Mouse (Mus musculus) brain, adult 2 months (tissue): ENCODE data around the gene Yap1.
"Not testable (repeated sequence)": the region's sequence is repeated elsewhere in the genome, so short reads cannot be mapped to it uniquely, and the experiment has no call there.

Source experiments
- DNase-seq: peaks from one replicate; pipeline ENCODE4 v3.0.0; 2011; ENCODE audit warnings: low read depth, low spot score

The Yap1 gene

DNA sequence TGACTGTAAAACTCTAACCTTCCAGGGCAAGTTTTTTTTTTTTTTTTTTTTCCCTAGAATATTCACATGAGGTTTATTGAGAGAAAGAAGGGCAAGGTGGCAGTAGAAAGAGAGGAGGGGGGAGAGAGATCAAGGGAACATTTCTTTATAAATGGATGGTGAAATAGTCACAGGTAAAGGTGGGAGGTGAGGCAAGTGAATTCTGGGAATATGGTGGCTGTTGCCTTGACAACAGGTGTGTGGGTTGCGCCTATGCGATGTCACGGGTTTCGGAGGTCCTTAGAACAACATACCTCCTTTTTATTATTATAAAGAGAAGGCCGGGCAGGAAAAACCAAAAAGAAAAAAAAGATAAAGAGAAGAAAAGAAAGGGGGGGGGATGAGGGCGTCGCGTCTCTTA, 89.5 kb downstream of the Yap1 start:
- no peak for DNase-seq

DNA sequence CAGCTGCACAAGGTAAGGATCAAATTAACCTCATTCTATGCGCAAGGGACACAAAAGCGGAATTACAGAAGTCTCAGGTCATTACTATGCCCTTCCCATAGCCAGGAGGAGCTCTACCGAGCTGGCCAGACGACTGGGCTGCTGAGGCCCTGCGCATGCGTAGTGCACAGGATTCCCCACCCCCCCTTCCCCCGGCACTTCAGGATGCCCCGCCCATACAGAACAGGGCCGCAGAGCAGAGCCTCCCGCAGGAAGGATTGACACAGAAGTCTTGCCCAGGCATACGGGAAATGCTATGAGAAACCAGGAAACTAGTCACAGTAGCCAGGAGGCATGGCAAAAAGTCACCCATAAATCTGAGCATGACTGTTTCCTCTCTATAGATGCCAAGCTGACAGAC, 89.9 kb downstream of the Yap1 start:
- DNase-seq = peak; percentile 85

DNA sequence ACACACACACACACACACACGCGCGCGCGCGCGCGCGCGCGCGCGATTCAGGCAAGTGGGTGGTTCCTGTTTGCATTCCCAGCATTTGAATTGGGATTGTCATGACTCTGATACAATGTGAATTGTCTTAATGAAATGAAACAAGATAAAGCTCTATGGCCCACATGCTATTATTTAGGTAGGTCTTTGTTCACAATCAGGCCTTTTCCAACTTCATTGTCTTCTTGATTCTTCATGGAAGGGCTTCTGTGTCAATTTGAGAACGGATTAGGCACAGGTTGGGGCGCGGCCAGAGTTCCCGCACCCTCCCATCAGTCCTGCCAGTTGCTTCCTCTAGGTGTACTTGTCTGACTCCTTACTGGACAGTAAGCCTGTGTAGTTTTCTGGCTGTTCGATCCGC, 90.4 kb downstream of the Yap1 start:
- DNase-seq = no peak

DNA sequence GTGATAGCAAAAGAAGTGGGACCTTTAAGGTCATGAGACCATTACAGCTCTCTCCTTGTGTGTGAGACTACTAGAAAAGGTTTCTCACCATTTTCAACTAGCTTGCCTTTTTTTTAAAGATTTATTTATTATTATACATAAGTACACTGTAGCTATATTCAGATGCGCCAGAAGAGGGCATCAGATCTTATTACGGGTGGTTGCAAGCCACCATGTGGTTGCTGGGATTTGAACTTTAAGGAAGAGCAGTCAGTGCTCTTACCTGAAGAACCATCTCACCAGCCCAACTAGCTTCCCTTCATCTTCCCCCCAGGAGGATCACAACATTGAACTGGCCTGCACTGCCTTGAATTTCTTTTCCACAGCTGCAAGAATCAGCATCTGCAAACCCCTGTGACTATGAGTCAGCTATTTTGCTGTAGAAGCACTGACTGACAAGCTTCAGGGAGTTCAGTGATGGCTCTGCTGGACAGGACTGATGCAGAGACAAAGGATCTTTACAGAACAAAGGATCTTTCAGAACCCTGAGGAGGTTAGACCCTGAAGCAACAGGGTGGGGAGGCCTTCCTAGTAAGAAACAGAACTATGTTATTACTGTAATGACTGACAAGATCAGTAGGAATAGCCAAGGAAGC, 96.9 kb downstream of the Yap1 start:
- no peak for DNase-seq

DNA sequence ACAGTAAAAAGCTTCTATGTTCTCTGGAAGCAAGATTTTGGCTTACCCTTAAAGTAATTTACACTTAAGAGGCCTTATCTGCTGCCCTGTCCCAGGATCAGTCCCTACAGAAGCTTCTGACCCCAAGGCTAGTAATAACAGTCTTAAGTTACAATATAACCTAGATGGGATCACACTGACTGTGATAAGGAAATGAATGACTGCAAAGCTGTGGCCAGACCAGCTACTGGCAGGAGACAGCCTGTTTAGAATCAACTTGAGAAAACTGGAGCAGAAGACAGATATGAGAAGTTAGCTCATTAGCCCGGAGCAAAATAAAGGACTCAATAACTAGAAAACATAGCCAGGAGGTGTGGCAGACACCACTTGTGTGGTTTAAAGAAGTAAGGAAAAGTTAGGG, 97.8 kb downstream of the Yap1 start:
- no peak for DNase-seq

DNA sequence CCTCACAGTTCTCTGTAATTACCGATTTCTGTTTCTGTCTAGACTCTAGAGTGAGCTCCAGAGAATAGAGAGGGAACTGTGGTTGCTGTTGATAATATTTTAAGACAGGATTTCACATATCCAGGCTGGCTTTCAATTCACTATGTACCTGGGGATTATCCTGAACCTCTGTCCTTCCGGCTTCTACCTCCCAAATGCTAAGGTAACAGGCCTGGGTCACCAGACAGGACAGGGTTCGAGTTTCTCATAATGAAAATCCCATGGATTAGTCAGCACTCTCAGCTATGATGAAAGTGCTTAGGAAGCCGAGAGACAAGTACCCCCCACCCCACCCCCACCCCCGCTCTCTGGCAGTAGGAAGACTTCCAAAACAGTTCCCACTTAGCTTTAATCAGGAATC, 100.6 kb downstream of the Yap1 start:
- DNase-seq = no peak

DNA sequence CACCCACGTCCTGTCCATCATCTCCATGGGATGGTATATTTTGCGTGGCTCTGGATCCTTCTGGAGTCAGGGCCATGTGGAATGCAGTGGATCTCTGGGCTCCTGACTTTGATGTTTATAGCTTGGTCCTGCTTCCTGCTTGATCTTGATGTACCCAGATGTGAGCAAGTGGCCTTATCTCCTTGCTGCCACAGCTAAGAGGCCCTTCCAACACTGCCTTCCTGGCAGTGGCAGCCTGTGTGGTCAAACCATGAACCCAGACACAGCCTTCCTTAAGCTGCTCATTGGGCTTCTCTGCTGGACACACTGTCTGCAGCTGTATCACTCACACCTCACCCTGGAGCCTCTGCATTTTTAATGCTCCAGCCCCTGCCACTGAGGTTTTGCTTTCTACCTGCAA, 101.1 kb downstream of the Yap1 start:
- no peak for DNase-seq

DNA sequence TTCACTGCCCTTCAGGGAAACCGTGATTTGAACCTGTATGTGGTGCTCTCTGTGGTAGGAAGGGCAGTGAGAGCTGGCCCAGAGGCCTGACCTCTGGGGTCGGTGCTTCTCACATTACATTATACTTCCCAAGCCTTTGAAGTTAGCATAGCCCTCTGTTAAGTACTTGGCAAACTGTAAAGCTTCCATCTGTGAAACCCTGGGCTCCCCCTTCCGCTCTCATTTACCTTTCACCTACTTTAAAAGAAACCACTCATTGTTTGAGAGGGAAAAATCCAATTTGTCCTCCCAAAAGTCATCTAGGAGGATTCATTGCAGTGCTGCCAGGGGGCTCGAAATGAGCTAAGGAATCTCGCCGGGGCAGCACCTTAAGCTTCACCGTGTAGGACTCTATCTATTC, 102.1 kb downstream of the Yap1 start:
- no peak for DNase-seq

DNA sequence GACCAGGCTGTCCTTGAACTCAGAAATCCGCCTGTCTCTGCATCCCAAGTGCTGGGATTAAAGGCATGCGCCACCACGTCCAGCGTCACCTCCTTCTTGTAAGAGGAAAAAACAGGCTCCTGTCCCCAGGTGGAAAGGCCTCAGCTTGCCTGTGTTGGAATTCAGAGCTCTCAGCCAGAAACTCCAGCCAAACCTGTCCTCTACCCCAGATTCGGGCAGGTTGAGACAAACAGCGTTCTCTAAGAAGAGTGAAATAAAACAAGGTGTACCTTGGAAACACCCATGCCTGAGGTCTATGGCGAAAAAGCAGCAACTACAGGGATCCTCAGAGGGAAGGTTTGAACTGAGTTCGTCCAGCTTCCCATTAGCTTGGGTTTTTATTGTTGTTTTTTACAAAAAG, 103.4 kb downstream of the Yap1 start:
- DNase-seq = no peak

DNA sequence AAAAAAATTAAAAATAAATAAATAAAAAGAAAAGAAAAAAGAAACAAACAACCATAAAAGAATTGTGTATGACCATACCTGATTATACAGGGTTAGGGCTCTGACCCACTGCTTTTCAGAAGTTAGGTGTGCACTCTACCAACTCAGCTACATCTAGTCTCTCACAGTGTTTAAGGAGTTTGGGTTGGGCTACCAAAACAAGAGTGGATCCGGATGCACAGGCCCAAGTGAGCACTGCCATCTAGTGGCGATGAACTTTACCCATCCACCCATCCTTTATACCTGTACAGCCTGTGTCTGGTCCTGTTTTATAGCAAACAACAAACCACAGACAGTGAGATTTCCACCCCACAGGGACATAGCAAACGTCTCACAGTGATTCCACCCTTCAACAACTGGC, 106.9 kb downstream of the Yap1 start:
- DNase-seq = peak; percentile 75

DNA sequence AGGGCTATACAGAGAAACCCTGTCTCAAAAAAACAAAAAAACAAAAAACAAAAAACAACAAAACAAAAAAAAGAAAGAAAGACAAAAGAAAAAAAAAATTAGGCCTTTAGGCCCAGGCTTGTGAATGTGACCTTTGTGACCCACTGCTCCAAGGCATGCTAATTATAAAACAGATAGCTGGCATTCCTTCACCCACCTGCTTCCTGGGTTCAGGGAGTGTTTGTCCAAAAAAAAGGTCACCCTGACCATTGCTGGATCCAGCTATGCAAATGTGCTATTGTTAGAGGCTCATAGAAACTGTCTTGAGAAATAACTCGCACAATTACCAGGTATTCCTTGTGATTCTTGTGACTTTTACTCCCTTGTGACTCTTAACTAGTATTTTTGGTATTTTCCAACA, 112.6 kb downstream of the Yap1 start:
- not testable (repeated sequence) for DNase-seq

DNA sequence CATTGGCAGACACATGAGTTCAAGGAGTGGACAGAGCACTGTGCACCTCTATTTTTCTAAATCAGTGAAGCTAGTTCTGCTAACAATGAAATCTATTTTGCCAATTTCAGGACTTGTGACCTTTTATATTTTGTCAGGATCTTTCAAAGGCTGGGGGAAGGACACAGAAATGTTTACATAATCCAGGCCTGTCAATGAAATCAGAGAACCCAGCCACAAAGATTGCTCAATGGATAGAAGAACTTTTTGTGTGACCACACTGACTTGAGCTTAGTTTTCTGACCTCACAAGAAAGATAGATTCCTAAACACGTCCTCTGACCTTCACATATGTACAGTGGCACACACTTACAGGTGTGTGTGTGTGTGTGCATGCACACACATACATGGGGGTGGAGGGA, 113.2 kb downstream of the Yap1 start:
- no peak for DNase-seq

DNA sequence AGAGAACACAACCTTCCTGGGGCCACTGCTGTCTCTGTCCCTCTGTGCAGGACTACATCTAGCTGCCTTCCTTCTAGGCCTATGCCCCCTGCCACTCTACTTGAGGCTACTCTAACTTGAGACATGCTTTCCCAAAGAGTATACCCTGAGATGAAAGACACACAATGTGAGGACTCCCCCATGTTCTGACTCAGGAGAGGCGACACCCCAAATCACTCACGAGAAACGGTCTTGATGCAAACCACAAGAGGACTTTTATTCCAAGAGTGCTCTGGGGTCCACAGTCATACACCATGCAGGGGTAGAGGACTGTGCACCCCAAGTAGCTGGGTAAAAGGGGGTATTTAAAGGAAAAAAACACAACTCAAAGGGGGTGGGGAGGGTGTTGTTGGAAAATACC, 120.0 kb downstream of the Yap1 start:
- DNase-seq = no peak

DNA sequence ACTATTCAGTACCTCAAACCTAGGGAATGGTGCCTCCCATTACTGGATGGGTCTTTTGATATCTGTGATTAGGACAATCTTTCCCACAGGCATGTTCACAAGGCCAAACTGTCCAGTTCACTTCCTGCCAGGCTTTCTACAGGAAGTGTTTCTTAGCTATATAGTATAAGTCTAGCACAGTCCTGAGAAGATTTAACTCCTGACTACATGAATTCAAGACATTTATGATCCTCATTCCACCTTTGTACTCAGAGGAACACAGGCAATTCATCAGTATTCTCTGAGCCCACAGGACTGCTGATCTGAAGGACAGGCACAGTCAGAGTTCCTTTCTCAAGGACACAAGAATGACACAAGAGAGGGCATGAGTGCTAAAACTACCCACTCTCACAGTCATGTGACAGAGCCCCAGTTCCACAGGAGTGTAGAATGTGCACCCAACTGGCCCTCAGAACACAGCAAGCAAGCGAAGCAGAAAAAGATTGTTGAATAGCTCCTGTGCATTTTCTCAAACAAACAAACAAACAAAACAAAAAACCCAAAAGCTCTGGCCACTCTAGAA, 122.0 kb downstream of the Yap1 start:
- no peak for DNase-seq
